Mouse (Mus musculus) kidney, postnatal 25 days (tissue): ENCODE measurements around the gene Ccm2l.
A peak's percentile ranks its signal among the peaks of the same experiment; 100 is the strongest.

Source experiments
- DNase-seq, 2 experiments: peaks; one replicate each; pipeline ENCODE4 v3.0.0; 2021; ENCODE audit warnings: mixed read lengths in 2 of 2

The Ccm2l gene

GRCm38 (mm10) chr2:153065747-153066508 is at the start of gene Ccm2l:
TSS of gene Ccm2l (plus strand) at chr2:153065955.
- DNase-seq: peak; percentile 70 to 86

GRCm38 (mm10) chr2:153016786-153017185 is 49.0 kb upstream of the Ccm2l start:
- DNase-seq: no peak

- no peak for DNase-seq
These were observed 46.4 kb upstream of the Ccm2l start for GRCm38 (mm10) chr2:153019355-153019754.

- no peak for DNase-seq
These were observed 44.6 kb upstream of the Ccm2l start for GRCm38 (mm10) chr2:153021163-153021562.

- no peak for DNase-seq
These were observed 42.9 kb upstream of the Ccm2l start for GRCm38 (mm10) chr2:153022855-153023254.

GRCm38 (mm10) chr2:153026052-153026451 is 39.7 kb upstream of the Ccm2l start:
- no peak for DNase-seq

- DNase-seq: no peak
These were observed 38.3 kb upstream of the Ccm2l start for GRCm38 (mm10) chr2:153027501-153027900.

GRCm38 (mm10) chr2:153030422-153030821 is 35.3 kb upstream of the Ccm2l start:
- DNase-seq: no peak

- DNase-seq: no peak
These were observed 34.4 kb upstream of the Ccm2l start, which contains the start of gene Xkr7 for GRCm38 (mm10) chr2:153031126-153032082. TSS of gene Xkr7 (plus strand) at chr2:153031852.

GRCm38 (mm10) chr2:153032083-153032842 is 33.5 kb upstream of the Ccm2l start:
- DNase-seq: peak; percentile 80 to 81

GRCm38 (mm10) chr2:153032973-153033372 is 32.8 kb upstream of the Ccm2l start:
- DNase-seq: no peak

GRCm38 (mm10) chr2:153033545-153034230 is 32.1 kb upstream of the Ccm2l start:
- no peak for DNase-seq

- DNase-seq: no peak
These were observed 29.1 kb upstream of the Ccm2l start for GRCm38 (mm10) chr2:153036690-153037089.

- no peak for DNase-seq
These were observed 21.9 kb upstream of the Ccm2l start for GRCm38 (mm10) chr2:153043886-153044285.

- no peak for DNase-seq
These were observed 19.9 kb upstream of the Ccm2l start for GRCm38 (mm10) chr2:153045884-153046299.

GRCm38 (mm10) chr2:153047828-153048465 is 17.8 kb upstream of the Ccm2l start:
- peak; percentile 41 to 69 for DNase-seq

- DNase-seq: no peak
These were observed 16.3 kb upstream of the Ccm2l start for GRCm38 (mm10) chr2:153049288-153049996.

GRCm38 (mm10) chr2:153049997-153050358 is 15.8 kb upstream of the Ccm2l start:
- no peak for DNase-seq

- no peak for DNase-seq
These were observed 14.7 kb upstream of the Ccm2l start for GRCm38 (mm10) chr2:153051095-153051494.

GRCm38 (mm10) chr2:153051537-153051936 is 14.2 kb upstream of the Ccm2l start:
- DNase-seq: no peak
